Mouse (Mus musculus) ovary, postnatal 10 days (tissue): ENCODE measurements around the gene Zic2.

ENCODE experiments used
- DNase-seq: peaks from one replicate; pipeline ENCODE4 v3.0.0; 2022; ENCODE audit warnings: low spot score

Zic2 gene

GRCm38 (mm10) chr14:122509058-122509457, 33.8 kb downstream of the Zic2 start:
- no peak for DNase-seq

- DNase-seq, result no peak
Observed at GRCm38 (mm10) chr14:122511519-122511918, 36.3 kb downstream of the Zic2 start.

GRCm38 (mm10) chr14:122513511-122514036, 38.3 kb downstream of the Zic2 start:
- no peak for DNase-seq

GRCm38 (mm10) chr14:122528475-122528874, 53.2 kb downstream of the Zic2 start:
- DNase-seq, result no peak
